Mouse (Mus musculus) thymus, postnatal 36 days (tissue): ENCODE data around the gene B4galnt3.
"Not testable (repeated sequence)": the region's sequence is repeated elsewhere in the genome, so short reads cannot be mapped to it uniquely, and the experiment has no call there.

Experiments
- DNase-seq, 2 experiments: peaks; one replicate each; pipeline ENCODE4 v3.0.0; 2022; ENCODE audit warnings: mixed read lengths in 2 of 2

B4galnt3 gene

DNA sequence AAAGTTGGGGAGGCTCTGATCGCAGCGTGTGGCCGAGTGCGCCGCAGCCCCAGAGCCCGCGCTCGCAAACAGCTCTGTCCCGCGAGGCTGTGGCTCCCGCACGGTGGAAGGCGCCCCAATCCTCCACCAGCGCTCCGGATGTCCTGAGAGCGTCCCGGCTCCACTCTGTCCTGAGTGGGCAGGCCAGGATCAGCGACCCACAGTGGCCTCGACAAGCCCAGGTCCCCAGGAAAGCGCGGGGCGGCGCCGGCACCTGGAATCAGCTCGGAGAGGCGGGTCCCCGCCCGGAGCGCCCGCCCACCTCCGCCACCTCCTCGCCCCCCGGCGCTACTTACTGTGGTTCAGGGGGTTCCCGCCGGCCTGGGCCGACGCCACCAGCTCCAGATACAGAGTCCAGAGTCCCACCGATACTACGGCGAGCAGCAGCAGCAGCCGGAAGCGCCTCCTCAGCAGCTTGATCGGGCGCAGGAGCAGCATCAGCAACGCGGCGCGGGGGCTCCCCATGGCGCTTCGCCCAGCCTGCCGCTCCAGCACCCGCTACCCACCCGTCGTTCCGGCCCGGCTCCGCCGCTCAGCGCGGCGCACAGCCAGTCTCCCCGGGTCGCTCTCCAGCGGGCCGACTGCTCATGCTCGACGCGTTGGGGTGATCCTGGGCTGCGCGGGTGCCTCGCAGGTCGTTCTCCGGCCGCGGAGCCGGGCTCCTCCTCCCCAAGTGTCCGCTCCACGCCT lies at the start of gene B4galnt3, which contains the start of gene D330020A13Rik:
Gene B4galnt3 (minus strand): TSS at position 504 of the 729 bp plus-strand sequence.
Gene D330020A13Rik (plus strand): TSS at position 309 of the 729 bp plus-strand sequence.
- DNase-seq = peak; percentile 49 to 56

DNA sequence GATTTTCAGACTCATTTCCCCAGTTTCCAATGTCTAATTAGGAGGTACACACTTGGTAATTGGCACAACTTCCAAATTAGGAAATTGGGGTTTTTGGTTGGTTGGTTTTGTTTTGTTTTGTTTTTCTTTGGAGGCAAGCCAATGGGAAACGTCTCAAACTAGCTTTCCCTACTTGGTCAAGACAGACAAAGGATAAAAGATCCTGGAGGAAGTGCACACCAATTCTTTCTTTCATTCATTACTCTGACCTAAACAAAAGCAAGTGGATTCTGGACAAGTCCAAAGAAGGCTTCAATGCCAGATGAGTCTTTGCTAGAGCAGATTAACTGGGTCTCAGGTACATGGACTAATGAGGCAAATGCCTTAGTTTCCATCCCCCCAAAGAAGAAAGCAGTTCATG lies 49.6 kb upstream of the B4galnt3 start:
- no peak for DNase-seq

DNA sequence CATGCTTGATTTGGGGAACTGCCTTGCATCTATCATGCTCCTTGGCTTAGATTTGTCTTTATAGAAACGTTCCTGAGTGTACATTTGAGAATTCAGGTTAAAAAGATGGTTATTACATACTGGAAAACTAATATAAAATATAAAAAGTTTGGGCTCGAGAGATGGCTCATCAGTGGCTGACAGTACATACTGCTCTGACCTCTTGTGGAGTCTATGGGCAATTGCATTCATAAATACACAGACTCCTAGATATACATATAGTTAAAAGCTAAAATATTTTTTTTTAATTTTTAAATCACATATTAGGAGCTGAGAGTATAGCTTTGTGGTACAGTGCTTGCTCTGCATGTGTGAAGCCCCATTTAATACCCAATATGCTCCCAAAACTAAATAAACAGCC lies 38.0 kb upstream of the B4galnt3 start:
- no peak for DNase-seq

- peak; percentile 26 to 36 for DNase-seq
Measured at GRCm38 (mm10) chr6:120324295-120324927, 30.1 kb upstream of the B4galnt3 start.

DNA sequence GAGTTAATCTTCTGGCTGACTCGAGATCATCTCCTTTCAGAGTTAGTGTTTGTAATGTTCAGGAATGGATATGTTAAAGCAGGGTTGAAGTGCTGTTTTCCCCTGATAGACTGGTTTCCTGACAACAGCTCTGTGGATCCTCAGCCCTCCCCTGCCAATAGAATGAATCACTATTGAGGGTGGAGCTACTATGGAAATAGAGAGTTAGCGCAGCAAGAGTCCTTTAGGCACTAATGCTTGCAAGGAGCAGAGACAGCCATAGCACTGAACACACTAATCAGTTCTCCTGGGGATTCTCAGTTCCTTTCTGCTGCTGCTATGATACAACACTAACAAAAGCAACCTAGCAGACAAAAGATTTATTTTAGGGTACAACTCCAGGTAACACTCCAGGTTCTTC lies 26.0 kb upstream of the B4galnt3 start:
- no peak for DNase-seq

DNA sequence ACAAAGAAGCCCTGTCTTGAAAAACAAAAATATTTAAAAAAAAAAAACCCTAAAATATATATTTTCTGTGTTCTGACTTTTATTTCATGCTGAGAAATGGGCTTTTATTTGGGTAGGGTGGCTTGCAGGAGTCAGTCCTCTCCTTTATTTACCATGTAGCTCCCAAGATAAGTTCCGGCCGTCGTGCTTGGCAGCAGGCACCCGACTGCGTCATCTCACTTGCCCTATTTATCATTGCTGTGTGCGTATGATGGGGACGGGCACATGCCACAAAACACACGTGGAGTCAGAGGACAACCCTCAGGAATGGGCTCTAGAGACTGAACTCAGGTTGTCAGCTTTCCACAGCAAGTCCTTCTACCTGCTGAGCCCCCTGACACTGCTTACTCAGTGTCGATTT lies 24.8 kb upstream of the B4galnt3 start:
- DNase-seq = no peak

- no peak for DNase-seq
Measured at GRCm38 (mm10) chr6:120318303-120318940, 24.1 kb upstream of the B4galnt3 start.

DNA sequence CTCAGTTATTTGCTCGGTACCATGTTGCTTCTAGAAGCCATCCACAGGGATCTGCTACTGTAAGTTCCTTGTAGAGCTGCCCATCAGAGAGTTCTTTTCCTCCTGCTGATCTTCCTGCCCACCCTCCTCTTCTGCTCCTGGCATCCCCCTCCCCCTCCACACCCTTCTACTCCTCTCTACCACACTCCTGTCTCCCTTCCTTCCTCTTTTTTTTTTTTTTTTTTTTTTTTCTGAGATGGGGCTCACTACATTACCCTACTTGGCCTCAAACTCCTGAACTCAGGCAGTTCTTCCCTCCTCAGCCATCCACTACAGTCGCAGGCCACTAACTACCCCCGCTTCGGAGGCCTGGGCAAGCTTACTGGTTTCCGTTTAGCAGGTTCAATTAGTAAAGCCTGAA lies 18.1 kb upstream of the B4galnt3 start:
- no peak for DNase-seq

GRCm38 (mm10) chr6:120309787-120310186 lies 15.4 kb upstream of the B4galnt3 start:
- DNase-seq = no peak

DNA sequence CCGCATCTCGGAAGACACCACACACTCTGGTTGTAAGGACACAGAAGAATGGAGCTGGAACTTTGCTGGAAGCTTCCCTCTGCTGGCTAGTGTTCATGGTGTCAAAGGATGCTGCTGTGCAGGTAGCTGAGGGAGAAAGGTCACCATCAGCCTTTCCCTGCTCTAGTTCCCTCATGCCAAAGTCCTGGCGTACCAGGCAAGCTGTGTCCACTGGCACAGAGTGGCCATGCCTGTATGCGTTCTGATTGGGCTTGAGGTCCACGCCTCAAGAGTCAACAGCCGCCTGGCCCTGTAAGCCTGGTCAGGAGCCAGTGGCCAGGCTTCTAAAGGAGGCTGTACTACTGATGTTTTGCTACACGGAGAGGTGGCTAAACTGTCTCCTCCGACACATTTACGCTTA lies 15.0 kb upstream of the B4galnt3 start:
- no peak for DNase-seq

- no peak for DNase-seq
Measured at GRCm38 (mm10) chr6:120306859-120307594, 12.7 kb upstream of the B4galnt3 start.

GRCm38 (mm10) chr6:120302755-120303316 lies 8.5 kb upstream of the B4galnt3 start:
- DNase-seq = no peak

- peak; percentile 20 to 28 for DNase-seq
Measured at GRCm38 (mm10) chr6:120301137-120301536, 6.8 kb upstream of the B4galnt3 start.

- DNase-seq = not testable (repeated sequence)
Measured at GRCm38 (mm10) chr6:120296589-120296988, 2.2 kb upstream of the B4galnt3 start.

DNA sequence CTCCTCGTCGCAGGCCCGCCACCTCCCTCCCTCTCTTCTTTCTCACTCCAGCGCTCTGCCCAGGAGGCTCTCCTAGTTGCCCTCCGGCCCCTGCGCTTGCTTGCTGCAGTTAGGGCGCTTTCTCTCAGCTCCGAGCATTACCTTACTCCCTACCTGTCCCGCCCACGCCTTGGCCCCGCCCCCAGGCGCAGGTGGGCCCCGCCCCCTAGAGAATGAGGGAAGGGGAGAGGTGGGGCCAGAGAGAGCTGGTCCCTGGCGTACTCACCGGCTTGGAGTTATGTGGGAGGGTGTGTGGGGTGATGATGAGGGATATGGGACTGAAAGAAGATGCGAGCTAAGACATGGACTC lies 400 bp upstream of the B4galnt3 start:
- DNase-seq = peak; percentile 31 to 51

DNA sequence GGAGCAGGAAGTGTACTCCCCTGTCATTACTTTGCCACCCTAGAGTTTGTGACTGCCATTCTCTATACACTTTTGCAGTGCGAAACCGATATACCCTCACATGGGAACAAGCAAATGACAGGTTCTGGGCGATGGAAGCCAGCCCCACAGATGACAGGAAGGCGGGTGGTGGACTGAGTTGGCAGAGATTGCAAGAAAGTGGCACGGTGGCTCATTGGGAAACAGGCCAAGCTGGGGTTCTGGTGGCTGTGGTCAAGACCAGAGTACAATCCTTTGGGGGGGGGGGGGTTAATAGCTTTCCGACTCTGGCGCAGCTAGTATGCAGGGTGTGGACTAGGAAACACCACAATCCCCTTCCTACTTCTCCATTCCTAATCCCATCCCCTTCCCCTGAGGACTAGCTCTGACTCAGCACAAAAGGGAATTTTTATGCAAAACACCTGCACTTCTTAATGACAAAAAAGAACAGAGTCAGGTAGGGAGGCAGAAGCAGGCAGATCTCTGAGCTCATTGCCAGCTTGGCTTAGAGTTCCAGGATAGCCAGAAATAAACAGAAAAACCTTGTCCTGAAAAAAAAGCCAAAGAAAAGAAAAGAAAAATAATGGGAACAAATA lies 2.9 kb downstream of the B4galnt3 start:
- DNase-seq = no peak

DNA sequence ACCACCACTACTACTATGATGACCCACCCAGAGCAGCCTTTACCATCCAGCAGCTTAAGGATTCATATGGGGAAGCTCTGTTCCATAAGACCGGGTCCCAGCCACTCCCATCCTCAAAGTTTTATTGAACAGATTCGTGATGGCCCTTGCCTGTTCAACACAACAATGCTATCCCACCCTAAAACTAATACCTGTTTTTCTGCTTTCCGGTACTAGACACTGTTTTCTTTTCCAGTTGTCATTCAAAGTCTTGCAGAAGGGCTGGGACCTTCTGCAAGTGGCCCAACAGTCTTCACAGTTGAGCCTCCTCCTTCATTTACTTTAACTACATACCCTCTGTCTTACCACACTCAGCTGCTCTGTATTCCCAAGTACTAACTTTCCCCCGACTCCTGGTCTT lies 4.9 kb downstream of the B4galnt3 start:
- no peak for DNase-seq

- DNase-seq = no peak
Measured at GRCm38 (mm10) chr6:120288541-120288940, 5.8 kb downstream of the B4galnt3 start.

- DNase-seq = no peak
Measured at GRCm38 (mm10) chr6:120287279-120287678, 7.1 kb downstream of the B4galnt3 start.

GRCm38 (mm10) chr6:120276874-120277449 lies 17.4 kb downstream of the B4galnt3 start:
- no peak for DNase-seq

DNA sequence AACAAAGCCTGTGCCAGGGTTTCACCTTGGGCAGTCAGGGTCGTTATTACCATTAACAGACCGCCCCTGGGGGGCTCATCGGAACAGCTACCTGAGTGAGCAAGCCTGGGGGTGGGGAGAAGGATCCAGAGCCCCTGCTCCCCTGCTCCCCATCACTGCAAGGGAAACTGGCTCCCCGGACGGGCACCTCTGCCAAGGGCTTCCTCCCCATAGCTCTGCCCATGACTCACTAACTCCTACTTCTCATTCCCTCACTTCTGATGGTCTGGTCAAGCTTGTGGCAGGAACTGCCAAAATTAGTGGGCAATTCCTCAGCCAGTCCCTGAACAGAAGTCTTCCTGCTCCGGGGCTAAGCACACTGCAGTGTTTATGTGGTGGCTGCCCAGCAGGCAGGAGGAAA lies 19.1 kb downstream of the B4galnt3 start:
- no peak for DNase-seq

GRCm38 (mm10) chr6:120274887-120275286 lies 19.5 kb downstream of the B4galnt3 start:
- no peak for DNase-seq
